Mouse (Mus musculus) urinary bladder, postnatal 36 days (tissue): ENCODE results near the gene Zfp423.

Experiments used
- DNase-seq, 2 experiments: peaks; one replicate each; pipeline ENCODE4 v3.0.0; 2022; ENCODE audit warnings: low spot score in 2 of 2, mixed read lengths in 1 of 2

Gene Zfp423

DNA sequence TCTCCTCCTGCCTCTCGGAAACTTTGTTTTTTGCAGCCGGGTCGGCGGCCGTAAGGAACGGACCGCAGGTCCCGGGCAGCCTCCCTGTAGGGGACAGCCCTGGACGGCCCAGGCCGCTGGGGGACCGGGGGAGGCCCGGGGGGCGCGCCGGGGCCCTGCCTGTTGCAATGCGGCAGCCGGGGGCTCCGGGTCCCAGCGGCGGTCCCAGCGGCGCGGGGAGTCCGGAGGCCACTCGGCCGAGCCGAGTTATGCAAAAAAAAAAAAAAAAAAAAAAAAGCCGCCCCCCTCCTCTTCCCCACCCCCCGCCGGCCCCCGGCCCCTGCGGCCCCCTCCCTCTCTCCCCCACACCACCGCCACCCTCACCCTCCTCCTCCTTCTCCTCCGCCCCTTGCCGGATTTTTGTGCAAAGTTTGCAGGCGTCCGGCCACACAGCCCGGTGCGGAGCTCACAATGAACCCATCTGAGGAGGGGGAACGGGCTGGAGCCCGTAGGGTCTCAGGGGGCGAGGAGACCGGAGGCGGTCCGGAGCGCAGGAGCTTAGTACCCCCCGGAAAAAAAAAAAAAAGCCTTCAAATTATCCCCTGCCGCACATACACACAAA lies at the start of gene Zfp423:
Zfp423 (minus strand) TSS at position 276 of the 601 bp plus-strand sequence.
- DNase-seq = no peak

DNA sequence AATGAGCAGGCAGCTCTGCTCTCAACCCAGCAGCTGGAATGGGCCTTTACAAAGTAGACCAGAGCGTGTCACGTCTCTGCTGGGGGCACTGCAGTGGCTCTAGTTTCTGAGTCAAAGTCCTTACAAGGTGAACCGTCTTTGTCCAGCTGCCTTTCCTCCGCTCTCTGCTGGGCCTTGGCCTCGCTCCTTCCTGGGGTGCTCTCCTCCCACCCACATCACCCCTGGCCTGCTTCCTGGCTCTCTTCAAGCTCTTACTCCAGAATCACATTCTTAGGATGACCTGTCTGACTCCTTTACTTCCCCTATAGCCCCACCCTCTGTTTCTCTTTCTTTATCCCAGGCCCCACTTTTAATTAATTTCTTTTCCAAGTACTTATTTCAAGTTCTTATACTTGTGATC lies 47.4 kb upstream of the Zfp423 start:
- no peak for DNase-seq

- DNase-seq = no peak
Observed at GRCm38 (mm10) chr8:87984778-87985177, 25.4 kb upstream of the Zfp423 start.

DNA sequence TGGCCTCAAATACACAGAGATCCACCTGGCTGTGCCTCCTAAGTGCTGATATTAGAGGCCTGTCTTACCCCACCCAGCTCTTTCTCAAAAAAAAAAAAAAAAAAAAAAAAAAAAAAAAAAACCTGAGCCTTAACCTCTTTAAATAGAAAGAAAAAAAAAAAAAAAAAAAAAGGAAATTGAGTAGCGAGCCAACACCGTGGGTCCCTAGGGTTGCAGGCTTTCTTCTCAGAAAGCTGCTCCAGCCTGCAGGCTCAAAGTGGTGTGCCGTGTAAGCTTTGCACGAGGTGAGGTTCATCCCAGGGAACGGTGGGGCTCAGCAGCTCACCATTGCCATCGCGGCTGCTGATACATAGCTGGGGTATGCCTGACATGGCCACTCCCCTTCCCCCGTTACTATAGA lies 24.6 kb upstream of the Zfp423 start:
- no peak for DNase-seq

DNA sequence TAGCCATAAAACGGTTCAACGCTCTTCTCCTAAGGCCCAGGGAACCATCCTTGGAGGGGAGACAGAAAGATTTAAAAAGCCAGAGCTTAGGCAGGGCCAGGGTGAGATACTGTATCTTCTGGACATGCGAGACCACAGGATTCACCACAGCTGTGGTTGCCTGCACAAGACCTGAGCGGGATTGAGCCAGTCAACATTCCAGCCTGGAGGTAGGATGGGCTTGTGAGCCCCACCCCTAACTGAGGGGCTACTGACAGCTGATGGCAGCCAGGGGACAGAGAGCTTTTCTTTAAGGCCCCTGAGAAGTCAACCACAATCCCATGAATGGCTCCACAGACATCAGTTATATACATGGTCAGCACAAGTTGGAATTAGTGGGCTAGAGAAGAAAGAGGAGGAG lies 23.5 kb upstream of the Zfp423 start:
- DNase-seq = no peak

GRCm38 (mm10) chr8:87975466-87975809 lies 16.0 kb upstream of the Zfp423 start:
- no peak for DNase-seq

- peak in 1 of 2 experiments; percentile 51 for DNase-seq
Observed at GRCm38 (mm10) chr8:87974759-87975465, 15.5 kb upstream of the Zfp423 start.

DNA sequence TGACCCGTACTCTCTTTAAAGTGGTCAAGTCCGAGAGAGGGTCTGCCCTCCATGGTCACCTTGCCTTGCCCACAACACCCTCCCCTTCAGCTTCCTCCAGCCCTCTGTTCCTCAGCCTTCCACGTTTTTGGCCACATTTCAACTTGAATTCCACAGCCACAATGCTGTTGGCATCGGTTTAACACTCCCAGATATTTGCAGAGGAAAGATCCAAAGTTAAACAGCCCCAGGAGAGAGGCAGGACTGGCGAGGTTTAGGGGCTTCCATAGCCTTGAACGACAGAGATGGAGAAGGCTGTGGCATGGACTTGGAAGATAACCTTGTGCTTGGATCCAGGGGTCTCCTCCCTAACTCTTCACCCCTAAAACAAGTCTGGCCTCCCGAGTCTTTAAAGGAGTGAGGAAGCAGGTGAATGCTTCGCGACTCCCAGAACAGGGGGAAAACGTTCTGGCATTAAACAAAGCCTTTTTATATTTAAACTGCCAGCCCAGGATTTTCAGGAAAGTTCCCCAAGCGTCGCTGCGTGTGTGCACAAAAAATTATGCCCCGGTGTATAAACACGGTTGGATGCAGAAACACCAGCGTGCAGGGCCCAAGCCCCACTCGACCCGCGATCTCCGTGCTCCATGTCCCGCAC lies 14.8 kb upstream of the Zfp423 start:
- DNase-seq = no peak

- DNase-seq = no peak
Observed at GRCm38 (mm10) chr8:87967866-87968620, 8.6 kb upstream of the Zfp423 start.

DNA sequence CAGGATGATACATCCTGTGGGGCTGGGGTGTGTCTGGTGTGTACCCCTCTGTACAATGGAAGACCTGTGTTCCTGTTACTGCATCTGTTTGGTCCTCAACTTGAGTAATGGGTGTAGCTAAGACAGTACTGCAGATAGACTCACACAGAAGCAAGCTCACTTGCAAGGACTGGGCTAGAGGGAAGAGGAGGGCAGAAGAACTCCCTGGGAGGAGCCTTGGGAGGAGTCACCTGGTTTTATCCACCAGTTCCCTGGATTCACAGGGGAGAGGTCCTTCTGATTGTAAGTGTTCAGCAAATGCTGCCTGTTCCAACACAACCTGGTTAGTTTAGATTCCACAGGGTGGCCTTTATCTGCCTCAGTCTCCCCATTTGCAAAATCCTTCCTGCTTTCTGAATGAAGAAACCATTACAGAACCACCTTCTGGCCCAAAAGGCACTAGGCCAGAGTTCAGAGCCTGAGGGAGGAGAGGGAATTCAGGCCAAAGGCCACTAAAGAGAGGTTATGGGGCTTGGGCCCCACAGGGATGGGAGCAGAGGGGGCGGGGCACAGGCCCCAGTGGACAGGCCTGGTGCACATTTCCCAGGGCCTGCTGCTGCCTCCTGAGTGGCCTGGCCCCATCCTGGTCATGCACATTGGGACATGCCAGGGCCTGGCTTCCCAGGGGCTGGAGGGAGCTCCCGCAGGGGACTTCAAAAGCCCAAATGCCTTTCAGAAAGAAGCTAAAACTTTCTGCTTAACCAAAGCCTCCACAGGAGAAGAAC lies 7.8 kb upstream of the Zfp423 start:
- peak in 1 of 2 experiments; percentile 46 for DNase-seq

GRCm38 (mm10) chr8:87962514-87963225 lies 3.3 kb upstream of the Zfp423 start:
- no peak for DNase-seq

DNA sequence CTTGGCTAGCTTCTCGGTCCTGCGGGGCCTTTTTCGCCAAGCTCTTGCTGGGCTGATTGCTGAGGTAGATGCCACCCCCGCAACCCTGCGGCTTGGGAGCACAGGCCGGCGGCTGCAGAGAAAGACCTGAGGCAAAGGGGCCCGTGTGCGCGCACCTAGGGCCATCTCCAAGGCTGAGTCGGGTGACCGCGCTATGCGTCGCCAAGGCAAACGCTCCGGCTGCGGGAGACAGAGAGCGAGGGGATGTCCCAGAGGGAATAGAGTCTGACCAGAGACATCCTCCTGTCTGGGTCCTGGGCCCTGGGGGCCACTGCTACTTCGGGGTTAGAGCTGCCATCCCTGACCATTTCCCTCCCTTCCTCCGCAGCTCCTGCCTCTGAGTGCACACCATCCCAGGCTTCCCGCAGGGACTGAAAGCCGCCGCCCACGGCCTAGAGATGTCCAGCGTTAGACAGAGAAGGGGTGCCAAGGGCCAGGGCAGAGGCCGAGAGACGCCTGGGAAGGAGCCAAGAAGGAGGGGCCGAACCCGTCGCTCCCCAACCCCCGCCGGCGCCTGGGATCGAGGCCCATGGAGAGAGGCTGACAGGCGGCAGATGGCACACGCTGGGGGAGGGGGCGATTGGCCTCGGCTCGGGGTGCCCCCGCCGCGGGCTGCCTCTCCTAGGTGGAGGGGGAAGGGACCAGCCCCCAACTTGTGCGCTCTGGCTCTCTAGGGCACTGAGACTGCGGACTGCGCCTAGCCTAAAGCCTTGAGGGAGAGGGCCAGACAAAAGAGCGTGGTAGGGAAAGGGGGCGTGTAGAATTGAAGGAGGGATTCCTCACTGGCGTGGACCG lies 2.5 kb upstream of the Zfp423 start:
- peak in 1 of 2 experiments; percentile 75 for DNase-seq

- DNase-seq = peak; percentile 53 to 65
Observed at GRCm38 (mm10) chr8:87961108-87961507, 1.7 kb upstream of the Zfp423 start.

- DNase-seq = peak; percentile 70 to 77
Observed at GRCm38 (mm10) chr8:87960061-87960749, 810 bp upstream of the Zfp423 start.

GRCm38 (mm10) chr8:87958451-87959319 lies 710 bp downstream of the Zfp423 start:
- DNase-seq = peak; percentile 63 to 74

GRCm38 (mm10) chr8:87957871-87958450 lies 1.4 kb downstream of the Zfp423 start:
- peak; percentile 32 to 77 for DNase-seq

DNA sequence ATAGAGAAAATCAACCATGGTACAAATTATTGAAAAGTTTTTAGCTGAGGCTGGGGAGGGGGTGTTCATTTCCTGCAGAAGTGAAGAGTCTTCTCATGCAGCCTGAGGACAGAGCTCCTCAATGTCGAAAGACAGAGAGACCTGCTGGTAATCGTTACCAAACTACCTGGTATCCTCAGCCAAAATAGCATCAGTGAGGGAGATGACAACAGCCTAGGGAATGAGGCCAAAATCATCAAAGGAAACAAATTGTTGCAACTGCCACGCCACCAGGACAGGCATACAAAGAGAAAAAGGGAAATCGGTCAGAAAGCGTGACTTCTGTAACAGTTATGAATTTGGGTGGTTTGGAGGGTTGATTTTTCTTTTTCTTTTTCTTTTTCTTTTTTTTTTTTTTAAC lies 3.4 kb downstream of the Zfp423 start:
- DNase-seq = no peak

- DNase-seq = no peak
Observed at GRCm38 (mm10) chr8:87953473-87953872, 5.9 kb downstream of the Zfp423 start.
